Mouse (Mus musculus): ENCODE data around the gene Aip.
A peak's percentile ranks its signal among the peaks of the same experiment; 100 is the strongest.

GRCm38 (mm10) chr19:4096642-4097440 is 28.8 kb downstream of the Aip start, which contains the start of gene Cdk2ap2:
- no peak for TF ChIP-seq ZC3H11A (IDR thresholded peaks at IDR 0.05; ENCODE audit: borderline replicate concordance, low read depth, low read length)
- TF ChIP-seq CHD2 (IDR thresholded peaks at IDR 0.05; ENCODE audit: low read depth, low read length) = peak; percentile 96
- TF ChIP-seq HCFC1 (IDR thresholded peaks at IDR 0.05; ENCODE audit: borderline replicate concordance, insufficient read depth, low read length) = 0 out of 2 replicates have a peak, but pooled peaks have one; percentile 7
- TF ChIP-seq MAFK (IDR thresholded peaks at IDR 0.05; ENCODE audit: insufficient read depth, low read depth, low read length) = no peak
- no peak for TF ChIP-seq ZNF384 (IDR thresholded peaks at IDR 0.05; ENCODE audit: low read depth, low read length)
